Mouse (Mus musculus) MEL (cell line): ENCODE measurements around the gene Cirbp. TPM values are rescaled to one million over a fixed set of nuclear protein-coding genes. Genes with fewer than 3 reads are reported as not detected.

Experiments
- DNase-seq: peaks from one replicate; pipeline ENCODE4 v3.0.0; 2011; ENCODE audit warnings: low read depth, low spot score
- H3K27ac ChIP-seq: 2 replicates; pipeline ENCODE4 v1.5.1; 2012; ENCODE audit warnings: low read depth, mild to moderate bottlenecking, control low read depth, low read length, moderate library complexity; ENCODE audit not compliant: control insufficient read depth
- H3K27me3 ChIP-seq, 2 experiments: fragments of 150-350 bp in 1 of 2; sonication (generic) in 1 of 2; 2 replicates each; pipeline ENCODE4 v1.6.1; 2012; ENCODE audit warnings: low read length in 2 of 2, mild to moderate bottlenecking in 2 of 2, improper control_type of control experiment in 1 of 2, moderate library complexity in 1 of 2; ENCODE audit not compliant: insufficient read depth in 2 of 2, control insufficient read depth in 1 of 2
- H3K36me3 ChIP-seq, 2 experiments: 2 replicates each; pipeline ENCODE4 v1.6.1; 2012 to 2014; ENCODE audit warnings: low read length in 2 of 2, improper control_type of control experiment in 1 of 2, inconsistent platforms in 1 of 2, mild to moderate bottlenecking in 1 of 2; ENCODE audit not compliant: insufficient read depth in 2 of 2, control insufficient read depth in 1 of 2
- H3K4me1 ChIP-seq, 2 experiments: fragments of 150-350 bp in 1 of 2; sonication (generic) in 1 of 2; 2 replicates each; pipeline ENCODE4 v1.6.1; 2012; ENCODE audit warnings: low read length in 2 of 2, improper control_type of control experiment in 1 of 2, mild to moderate bottlenecking in 1 of 2; ENCODE audit not compliant: insufficient read depth in 2 of 2, control insufficient read depth in 1 of 2
- H3K4me3 ChIP-seq, 2 experiments: fragments of 150-350 bp in 1 of 2; sonication (generic) in 1 of 2; 2 replicates each; pipeline ENCODE4 v1.5.1; 2012; ENCODE audit warnings: low read depth in 2 of 2, low read length in 2 of 2, mild to moderate bottlenecking in 2 of 2, moderate library complexity in 2 of 2, control low read depth in 1 of 2, improper control_type of control experiment in 1 of 2; ENCODE audit not compliant: control insufficient read depth in 1 of 2, insufficient read depth in 1 of 2
- H3K79me2 ChIP-seq: 2 replicates; pipeline ENCODE4 v1.6.1; 2012; ENCODE audit warnings: mild to moderate bottlenecking, low read length, moderate library complexity; ENCODE audit not compliant: control insufficient read depth, poor library complexity, insufficient read depth
- H3K9ac ChIP-seq: 2 replicates; pipeline ENCODE4 v1.6.1; 2012; ENCODE audit warnings: low read depth, mild to moderate bottlenecking, control low read depth, low read length, moderate library complexity; ENCODE audit not compliant: control insufficient read depth, poor library complexity, severe bottlenecking
- H3K9me3 ChIP-seq: fragments of 150-350 bp; sonication (generic); replicated peaks from 2 replicates; pipeline ENCODE4 v1.6.1; 2012; ENCODE audit warnings: mild to moderate bottlenecking, low read length, improper control_type of control experiment, moderate library complexity; ENCODE audit not compliant: insufficient read depth
- BHLHE40 ChIP-seq: IDR thresholded peaks from 2 replicates; pipeline ENCODE4 v1.6.1; 2012; ENCODE audit warnings: low read depth, mild to moderate bottlenecking, inconsistent platforms, low read length, improper control_type of control experiment, borderline replicate concordance
- CTCF ChIP-seq, 3 experiments: IDR thresholded peaks in 2 of 3; conservative IDR thresholded peaks in 1 of 3; 2 replicates each; pipeline ENCODE4 v1.5.1; 2011 to 2012; ENCODE audit warnings: low read length in 3 of 3, low read depth in 2 of 3, mild to moderate bottlenecking in 2 of 3, improper control_type of control experiment in 1 of 3, inconsistent platforms in 1 of 3, mixed read lengths in 1 of 3, moderate library complexity in 1 of 3; ENCODE audit not compliant: control insufficient read depth in 1 of 3, insufficient read depth in 1 of 3, poor library complexity in 1 of 3, severe bottlenecking in 1 of 3
- E2F4 ChIP-seq: IDR thresholded peaks from 2 replicates; pipeline ENCODE4 v1.6.1; 2011; ENCODE audit warnings: low read depth, low read length, improper control_type of control experiment, borderline replicate concordance
- EP300 ChIP-seq, 2 experiments: IDR thresholded peaks; 2 replicates each; pipeline ENCODE4 v1.6.1; 2011; ENCODE audit warnings: improper control_type of control experiment in 2 of 2, low read length in 2 of 2, low read depth in 1 of 2, mild to moderate bottlenecking in 1 of 2
- ETS1 ChIP-seq: IDR thresholded peaks from 2 replicates; pipeline ENCODE4 v1.6.1; 2012; ENCODE audit warnings: low read depth, mild to moderate bottlenecking, inconsistent platforms, low read length, improper control_type of control experiment, moderate library complexity
- GABPA ChIP-seq: IDR thresholded peaks from 2 replicates; pipeline ENCODE4 v1.6.1; 2012; ENCODE audit warnings: low read depth, mild to moderate bottlenecking, inconsistent platforms, low read length, improper control_type of control experiment, moderate library complexity
- GATA1 ChIP-seq: IDR thresholded peaks from 2 replicates; pipeline ENCODE4 v1.6.1; 2011; ENCODE audit warnings: low read depth, low read length, improper control_type of control experiment
- JUND ChIP-seq: IDR thresholded peaks from 2 replicates; pipeline ENCODE4 v1.6.1; 2011; ENCODE audit warnings: low read depth, mild to moderate bottlenecking, improper control_type of control experiment, low read length
- KAT2A ChIP-seq: conservative IDR thresholded peaks from 2 replicates; pipeline ENCODE4 v1.6.1; 2012; ENCODE audit warnings: low read depth, low read length, improper control_type of control experiment, inconsistent platforms
- MAX ChIP-seq: IDR thresholded peaks from 2 replicates; pipeline ENCODE4 v1.6.1; 2011; ENCODE audit warnings: low read length, improper control_type of control experiment
- MEF2A ChIP-seq: IDR thresholded peaks from 2 replicates; pipeline ENCODE4 v1.6.1; 2014; ENCODE audit warnings: low read depth, mild to moderate bottlenecking, inconsistent platforms, low read length, improper control_type of control experiment; ENCODE audit not compliant: poor library complexity, insufficient replicate concordance, severe bottlenecking; ENCODE audit errors: extremely low read depth
- MYC ChIP-seq: IDR thresholded peaks from 2 replicates; pipeline ENCODE4 v1.6.1; 2011; ENCODE audit warnings: low read depth, mild to moderate bottlenecking, low read length, improper control_type of control experiment, moderate library complexity
- NRF1 ChIP-seq: IDR thresholded peaks from 2 replicates; pipeline ENCODE4 v1.6.1; 2014; ENCODE audit warnings: low read depth, mild to moderate bottlenecking, inconsistent platforms, low read length, improper control_type of control experiment, moderate library complexity; ENCODE audit not compliant: poor library complexity, insufficient read depth, severe bottlenecking
- POLR2A ChIP-seq, 2 experiments: IDR thresholded peaks; 2 replicates each; pipeline ENCODE4 v1.6.1; 2011 to 2012; ENCODE audit warnings: low read length in 2 of 2, mild to moderate bottlenecking in 2 of 2, control low read depth in 1 of 2, improper control_type of control experiment in 1 of 2, low read depth in 1 of 2, moderate library complexity in 1 of 2; ENCODE audit not compliant: control insufficient read depth in 1 of 2, insufficient read depth in 1 of 2, poor library complexity in 1 of 2
- SMC3 ChIP-seq: IDR thresholded peaks from 2 replicates; pipeline ENCODE4 v1.6.1; 2011; ENCODE audit warnings: low read depth, low read length, improper control_type of control experiment
- USF1 ChIP-seq: IDR thresholded peaks from 2 replicates; pipeline ENCODE4 v1.6.1; 2014; ENCODE audit warnings: low read depth, mild to moderate bottlenecking, inconsistent platforms, low read length, improper control_type of control experiment, moderate library complexity
- ZC3H11A ChIP-seq: IDR thresholded peaks from 2 replicates; pipeline ENCODE4 v1.6.1; 2012; ENCODE audit warnings: low read depth, mild to moderate bottlenecking, inconsistent platforms, low read length, improper control_type of control experiment
- ZKSCAN1 ChIP-seq: IDR thresholded peaks from 2 replicates; pipeline ENCODE4 v1.6.1; 2012; ENCODE audit warnings: low read depth, mild to moderate bottlenecking, inconsistent platforms, low read length, improper control_type of control experiment, moderate library complexity
- ZNF384 ChIP-seq: IDR thresholded peaks from 2 replicates; pipeline ENCODE4 v1.6.1; 2012; ENCODE audit warnings: low read depth, mild to moderate bottlenecking, inconsistent platforms, low read length, improper control_type of control experiment
- polyA plus RNA-seq, 2 experiments: library from polyadenylated mRNA; stranded (reverse) in 1 of 2; unstranded in 1 of 2; fragments of >175 nt in 1 of 2; fragments of >200 nt in 1 of 2; gene quantifications; 2 replicates each; pipeline versions ENCODE4 v1.2.1 to v1.2.4; 2012; ENCODE audit warnings: low replicate concordance in 2 of 2, low read depth in 1 of 2; ENCODE audit not compliant: insufficient read length in 2 of 2, insufficient read depth in 1 of 2, missing spikeins in 1 of 2
- total RNA-seq: library from RNA; depleted of rRNA; stranded (reverse); fragments of 300-350 nt; gene quantifications from 2 replicates; pipeline ENCODE4 v1.2.3, GENCODE M21; 2012

The Cirbp gene
- total and polyA plus RNA-seq, 3 experiments: 21.2 to 56.6 TPM; not detected in 1

DNA sequence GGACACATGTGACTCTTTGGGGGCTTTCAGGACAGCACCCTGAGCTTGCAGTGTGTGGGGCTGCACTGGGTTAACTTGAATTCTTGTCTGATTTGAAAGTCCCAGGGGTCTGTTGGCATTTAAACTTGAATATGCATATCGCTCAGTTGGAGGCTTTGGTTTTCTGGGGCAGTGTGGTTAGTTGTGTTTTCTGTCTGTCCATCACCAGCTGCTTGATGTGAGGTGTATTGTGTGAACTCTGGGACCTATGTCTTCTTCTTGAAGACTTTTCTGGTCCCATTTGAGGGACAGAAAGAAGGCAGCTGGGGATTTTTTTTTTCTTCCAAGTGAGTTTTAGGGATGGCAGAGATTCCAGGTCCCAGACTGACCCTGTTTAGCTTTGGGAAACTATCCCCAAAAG, 41.4 kb downstream of the Cirbp start:
- Histone ChIP-seq H3K9ac (no peak overlapping the region), H3K4me1 (no peaks in the 10 kb centered on the region), H3K79me2 (no peaks in the 10 kb centered on the region), H3K4me3 (no peak overlapping the region), H3K9me3 (no peaks in the 10 kb centered on the region), H3K36me3 (no peaks in the 10 kb centered on the region), H3K27me3 (peaks cover 16 to 26% of the 10 kb centered on the region in 2 experiments), H3K27ac (no peak overlapping the region)
- DNase-seq: no peak
- TF ChIP-seq ETS1: no peak
- no peak for TF ChIP-seq EP300 (IDR thresholded peaks at IDR 0.05; ENCODE audit: low read depth in 1 of 2, low read length in 2 of 2)
- no peak for TF ChIP-seq MAX
- TF ChIP-seq ZC3H11A: no peak
- no peak for TF ChIP-seq JUND
- TF ChIP-seq KAT2A: no peak
- TF ChIP-seq ZKSCAN1: no peak
- TF ChIP-seq GATA1: no peak
- no peak for TF ChIP-seq GABPA

DNA sequence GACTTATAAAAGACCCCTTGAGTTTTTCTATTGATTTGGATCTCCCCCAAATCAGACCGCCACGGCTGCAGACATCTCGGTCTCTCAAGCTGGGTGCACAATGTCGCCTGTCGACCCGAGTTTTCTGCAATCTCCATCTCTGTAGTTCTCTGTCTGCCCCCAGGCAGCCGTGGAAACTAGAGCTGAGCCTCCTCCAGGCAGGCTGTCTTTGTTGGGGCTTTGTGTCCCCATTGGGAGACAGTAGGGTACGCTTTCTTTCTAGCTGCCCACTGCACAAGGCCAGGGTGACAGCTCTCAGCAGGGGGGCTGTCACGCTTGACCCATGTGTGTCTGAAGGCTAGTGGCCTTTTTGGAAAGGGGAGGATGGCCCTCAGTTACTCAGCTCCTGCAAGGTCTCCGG, 41.9 kb downstream of the Cirbp start:
- Histone ChIP-seq H3K4me1 (no peaks in the 10 kb centered on the region), H3K4me3 (no peak overlapping the region), H3K9ac (no peak overlapping the region), H3K79me2 (no peaks in the 10 kb centered on the region), H3K27me3 (peaks cover 16 to 26% of the 10 kb centered on the region in 2 experiments), H3K27ac (no peak overlapping the region), H3K36me3 (no peaks in the 10 kb centered on the region), H3K9me3 (no peaks in the 10 kb centered on the region)
- no peak for DNase-seq
- TF ChIP-seq CTCF (IDR thresholded peaks at IDR 0.05 in 2 of 3, conservative IDR thresholded peaks at IDR 0.05 in 1 of 3; ENCODE audit: control insufficient read depth in 1 of 3, insufficient read depth in 1 of 3, low read depth in 2 of 3, low read length in 3 of 3, poor library complexity in 1 of 3, severe bottlenecking in 1 of 3) (no peak), ZNF384 (no peak), E2F4 (no peak), BHLHE40 (no peak), USF1 (no peak), KAT2A (no peak), MEF2A (no peak), EP300 (IDR thresholded peaks at IDR 0.05; ENCODE audit: low read depth in 1 of 2, low read length in 2 of 2) (no peak), JUND (no peak), NRF1 (no peak), MYC (no peak), POLR2A (IDR thresholded peaks at IDR 0.05; ENCODE audit: control insufficient read depth in 1 of 2, insufficient read depth in 1 of 2, low read depth in 1 of 2, low read length in 2 of 2, poor library complexity in 1 of 2) (no peak), SMC3 (no peak)
